Mouse (Mus musculus) intestine, embryonic 15.5 days (tissue): Measurements from ENCODE around the gene Btbd16. TPM values are rescaled to one million over a fixed set of nuclear protein-coding genes. Genes with fewer than 3 reads are reported as not detected.

Source experiments
- ATAC-seq: fragments of 200-750 bp; cut with Nextera tagmentation; 2 replicates; pipeline ENCODE4 v1.8.0; 2017; ENCODE audit warnings: moderate TSS enrichment, moderate library complexity
- H3K27ac ChIP-seq: fragments of 300-500 bp; sonication (generic); 2 replicates; pipeline ENCODE4 v1.5.1; 2015; ENCODE audit warnings: mild to moderate bottlenecking, inconsistent platforms
- H3K27me3 ChIP-seq: fragments of 300-500 bp; sonication (generic); replicated peaks from 2 replicates; pipeline ENCODE4 v1.6.1; 2015; ENCODE audit warnings: inconsistent platforms
- H3K36me3 ChIP-seq: fragments of 300-500 bp; sonication (generic); 2 replicates; pipeline ENCODE4 v1.6.1; 2015; ENCODE audit warnings: inconsistent platforms
- H3K4me1 ChIP-seq: fragments of 300-500 bp; sonication (generic); replicated peaks from 2 replicates; pipeline ENCODE4 v1.6.1; 2015; ENCODE audit warnings: inconsistent platforms
- H3K4me2 ChIP-seq: fragments of 300-500 bp; sonication (generic); replicated peaks from 2 replicates; pipeline ENCODE4 v1.6.1; 2015; ENCODE audit warnings: mild to moderate bottlenecking, inconsistent platforms
- H3K4me3 ChIP-seq: fragments of 300-500 bp; sonication (generic); replicated peaks from 2 replicates; pipeline ENCODE4 v1.5.1; 2015; ENCODE audit warnings: inconsistent platforms
- H3K9ac ChIP-seq: fragments of 300-500 bp; sonication (generic); 2 replicates; pipeline ENCODE4 v1.6.1; 2015; ENCODE audit warnings: inconsistent platforms
- H3K9me3 ChIP-seq: fragments of 300-500 bp; sonication (generic); 2 replicates; pipeline ENCODE4 v1.6.1; 2016; ENCODE audit warnings: inconsistent platforms
- WGBS: fragments of 180-500 bp; shearing (Covaris S2); methylation state at CpG from one replicate; pipeline ENCODE4 v1.1.7; 2015; 5-methylcytosine and 5-hydroxymethylcytosine counted together
- polyA plus RNA-seq: library from polyadenylated mRNA; unstranded; fragments of >200 nt; fragmentation: Nextera tagmentation; extraction: Ambion mirVana; gene quantifications from 2 replicates; pipeline ENCODE4 v1.2.1, GENCODE M21; 2015

Gene Btbd16
- polyA plus RNA-seq, 1 experiment from 2014 or later, result 0.06 TPM

GRCm38 (mm10) chr7:130750752-130751490, 22.9 kb upstream of the Btbd16 start:
- Histone ChIP-seq H3K27me3 (no peaks in the 10 kb centered on the region), H3K9me3 (no peaks in the 10 kb centered on the region), H3K4me2 (no peak overlapping the region), H3K4me1 (no peaks in the 10 kb centered on the region; the same call in 1 of the 2 replicates), H3K4me3 (no peak overlapping the region), H3K9ac (no peak overlapping the region), H3K27ac (no peak overlapping the region), H3K36me3 (peaks cover 18% of the 10 kb centered on the region)
- ATAC-seq, result peak; percentile 62
- 58% methylated on average over 17 of the region's 17 CpGs for WGBS

- no peak for ATAC-seq
- Histone ChIP-seq H3K27me3 (no peaks in the 10 kb centered on the region), H3K4me1 (no peaks in the 10 kb centered on the region; the same call in 1 of the 2 replicates), H3K4me3 (no peak overlapping the region), H3K27ac (no peak overlapping the region), H3K9ac (no peak overlapping the region), H3K9me3 (no peaks in the 10 kb centered on the region), H3K36me3 (peaks cover 14% of the 10 kb centered on the region), H3K4me2 (no peak overlapping the region)
- 75% methylated on average over 9 of the region's 9 CpGs for WGBS
Observed at GRCm38 (mm10) chr7:130751678-130752077, 22.2 kb upstream of the Btbd16 start.

DNA sequence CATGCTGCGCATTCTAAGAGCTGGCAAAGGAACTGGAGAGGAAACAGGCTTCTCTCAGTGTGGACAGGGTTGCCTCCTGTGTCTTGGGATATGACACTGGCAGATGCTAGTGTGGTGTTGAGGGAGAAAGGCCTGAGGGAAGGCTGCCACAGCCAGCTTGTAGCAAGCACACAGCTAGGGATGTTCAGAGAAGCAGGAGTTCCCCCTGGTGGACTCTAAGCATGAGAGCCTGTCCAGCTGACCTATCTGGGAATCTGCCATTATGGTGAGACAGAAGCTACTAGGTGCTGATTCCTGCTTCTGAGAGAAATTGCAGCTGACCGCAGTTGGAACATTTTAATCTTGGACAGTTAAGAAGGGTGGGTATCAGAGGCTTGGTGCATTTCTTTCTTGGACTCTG, 19.1 kb upstream of the Btbd16 start:
- Histone ChIP-seq H3K27me3 (no peaks in the 10 kb centered on the region), H3K4me3 (no peak overlapping the region), H3K9ac (no peak overlapping the region), H3K27ac (no peak overlapping the region), H3K4me2 (no peak overlapping the region), H3K4me1 (no peaks in the 10 kb centered on the region; the same call in 1 of the 2 replicates), H3K36me3 (peaks cover 12% of the 10 kb centered on the region), H3K9me3 (no peaks in the 10 kb centered on the region)
- 84% methylated on average over 2 of the region's 2 CpGs for WGBS
- no peak for ATAC-seq

DNA sequence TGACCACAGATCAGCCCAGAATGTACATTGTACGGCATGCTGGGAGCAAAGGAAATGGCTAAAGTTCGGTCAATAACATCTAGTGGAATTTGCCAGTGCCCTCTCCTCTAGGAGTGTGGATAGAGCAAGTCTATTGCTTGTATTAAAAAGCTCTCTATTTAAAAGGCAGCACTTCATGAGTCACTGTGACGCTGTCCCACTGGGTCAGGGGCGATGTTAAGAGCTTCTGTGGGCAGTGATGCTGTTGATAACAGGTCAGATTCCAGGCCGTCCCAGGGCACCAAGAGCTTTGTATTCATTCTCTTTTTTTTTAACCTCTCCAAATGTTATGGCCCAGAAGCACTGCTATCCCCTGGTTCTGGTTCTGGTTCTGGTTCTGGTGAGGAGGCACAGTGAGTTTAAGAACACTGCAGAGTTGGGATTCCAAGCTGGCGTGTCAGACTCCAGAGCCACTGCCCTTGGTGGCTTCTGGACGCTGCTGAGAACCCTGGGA, 17.5 kb upstream of the Btbd16 start:
- H3K9ac ChIP-seq, result no peak overlapping the region
- H3K4me3 ChIP-seq, result no peak overlapping the region
- no peak overlapping the region for H3K27ac ChIP-seq
- H3K4me2 ChIP-seq, result no peak overlapping the region
- no peaks in the 10 kb centered on the region for H3K27me3 ChIP-seq
- no peaks in the 10 kb centered on the region for H3K9me3 ChIP-seq
- ATAC-seq, result no peak
- 78% methylated on average over 7 of the region's 7 CpGs for WGBS
- H3K4me1 ChIP-seq, result no peaks in the 10 kb centered on the region
- H3K36me3 ChIP-seq, result peaks cover 11% of the 10 kb centered on the region

GRCm38 (mm10) chr7:130757326-130757865, 16.5 kb upstream of the Btbd16 start:
- Histone ChIP-seq H3K4me3 (no peak overlapping the region), H3K9me3 (no peaks in the 10 kb centered on the region), H3K4me1 (no peaks in the 10 kb centered on the region; the same call in 1 of the 2 replicates), H3K9ac (no peak overlapping the region), H3K36me3 (peaks cover 6% of the 10 kb centered on the region), H3K27me3 (no peaks in the 10 kb centered on the region), H3K4me2 (no peak overlapping the region), H3K27ac (no peak overlapping the region)
- no peak for ATAC-seq
- 83% methylated on average over 11 of the region's 11 CpGs for WGBS

DNA sequence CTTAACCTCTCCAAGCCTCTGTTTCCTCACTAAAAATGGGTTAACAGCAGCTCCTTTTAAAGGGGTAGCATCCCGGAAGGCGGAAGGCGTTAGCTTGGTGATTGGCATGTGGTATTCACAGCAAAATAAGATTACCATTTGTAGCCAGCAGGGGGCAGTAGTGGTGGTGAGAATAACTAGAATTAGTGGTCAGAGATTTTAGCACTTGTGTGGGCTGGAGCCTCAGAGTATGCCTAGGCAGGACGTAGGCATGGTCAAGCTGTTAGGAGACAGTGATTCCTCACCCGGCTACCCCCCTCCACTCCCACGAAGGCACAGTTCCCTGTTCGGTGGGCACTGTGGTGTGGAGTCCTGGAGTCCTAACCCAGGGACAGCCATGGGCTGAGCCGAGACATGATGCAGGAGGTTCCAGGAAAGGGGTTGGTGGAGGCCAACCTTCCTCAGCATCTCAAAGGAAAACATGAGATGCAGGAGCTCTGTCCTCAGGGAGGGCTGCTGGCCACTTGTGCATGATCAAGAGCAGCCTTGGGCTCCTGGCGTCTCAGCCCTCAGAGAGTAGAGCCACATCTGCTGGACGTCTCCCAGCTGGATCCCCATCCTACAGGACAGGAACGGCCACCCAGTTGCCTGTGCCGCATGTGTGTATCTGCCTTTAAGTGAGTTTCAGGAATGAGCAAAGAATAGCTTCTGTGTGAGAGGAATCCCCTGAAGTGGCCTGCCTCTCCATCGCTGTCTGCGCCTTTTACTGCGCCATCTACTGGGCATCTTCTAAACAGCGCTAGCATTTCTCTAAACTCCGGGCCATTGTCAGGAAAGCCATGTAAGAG, 11.6 kb upstream of the Btbd16 start:
- H3K27me3 ChIP-seq, result no peaks in the 10 kb centered on the region
- H3K9me3 ChIP-seq, result no peaks in the 10 kb centered on the region
- H3K36me3 ChIP-seq, result peaks cover 16% of the 10 kb centered on the region
- 38% methylated on average over 17 of the region's 17 CpGs for WGBS
- ATAC-seq, result peak; percentile 67
- H3K27ac ChIP-seq, result no peak overlapping the region
- no peak overlapping the region for H3K4me3 ChIP-seq
- H3K4me1 ChIP-seq, result no peaks in the 10 kb centered on the region; the same call in 1 of the 2 replicates
- no peak overlapping the region for H3K9ac ChIP-seq
- no peak overlapping the region for H3K4me2 ChIP-seq

DNA sequence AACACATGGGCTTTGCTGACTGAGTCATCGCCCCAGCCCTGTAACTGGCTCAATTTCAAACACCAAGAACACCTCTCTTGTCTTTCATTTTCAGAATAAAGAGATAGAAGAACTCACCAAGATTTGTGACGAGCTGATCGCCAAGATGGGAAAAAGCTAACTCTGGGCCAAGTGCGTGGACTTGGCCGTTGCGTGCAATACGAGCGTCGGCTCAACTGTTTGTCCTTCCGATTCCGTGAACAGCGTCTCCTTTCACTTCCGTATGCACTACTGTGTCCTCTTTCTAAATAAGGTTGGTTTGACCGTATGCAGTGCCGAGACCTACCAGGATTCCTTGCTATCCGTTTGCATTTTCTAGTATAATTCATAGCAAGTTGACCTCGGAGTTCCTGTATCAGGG, 9.7 kb upstream of the Btbd16 start:
- Histone ChIP-seq H3K27me3 (no peaks in the 10 kb centered on the region), H3K4me1 (no peaks in the 10 kb centered on the region; the same call in 1 of the 2 replicates), H3K27ac (no peak overlapping the region), H3K4me3 (no peak overlapping the region), H3K4me2 (no peak overlapping the region), H3K36me3 (peaks cover 13% of the 10 kb centered on the region), H3K9me3 (no peaks in the 10 kb centered on the region), H3K9ac (no peak overlapping the region)
- no peak for ATAC-seq
- 93% methylated on average over 17 of the region's 17 CpGs for WGBS

GRCm38 (mm10) chr7:130766411-130767170, 7.3 kb upstream of the Btbd16 start:
- no peaks in the 10 kb centered on the region for H3K27me3 ChIP-seq
- WGBS, result 64% methylated on average over 30 of the region's 30 CpGs
- no peak for ATAC-seq
- H3K27ac ChIP-seq, result no peak overlapping the region
- H3K4me1 ChIP-seq, result no peaks in the 10 kb centered on the region; the same call in 1 of the 2 replicates
- H3K9ac ChIP-seq, result no peak overlapping the region
- H3K9me3 ChIP-seq, result no peaks in the 10 kb centered on the region
- H3K4me3 ChIP-seq, result no peak overlapping the region
- peaks cover 13% of the 10 kb centered on the region for H3K36me3 ChIP-seq
- H3K4me2 ChIP-seq, result no peak overlapping the region

GRCm38 (mm10) chr7:130768151-130768550, 5.7 kb upstream of the Btbd16 start:
- H3K27ac ChIP-seq, result no peak overlapping the region
- peaks cover 13% of the 10 kb centered on the region for H3K36me3 ChIP-seq
- no peaks in the 10 kb centered on the region for H3K4me1 ChIP-seq
- H3K4me2 ChIP-seq, result no peak overlapping the region
- ATAC-seq, result no peak
- no peak overlapping the region for H3K4me3 ChIP-seq
- H3K9ac ChIP-seq, result no peak overlapping the region
- H3K9me3 ChIP-seq, result no peaks in the 10 kb centered on the region
- 90% methylated on average over 4 of the region's 4 CpGs for WGBS
- H3K27me3 ChIP-seq, result no peaks in the 10 kb centered on the region

DNA sequence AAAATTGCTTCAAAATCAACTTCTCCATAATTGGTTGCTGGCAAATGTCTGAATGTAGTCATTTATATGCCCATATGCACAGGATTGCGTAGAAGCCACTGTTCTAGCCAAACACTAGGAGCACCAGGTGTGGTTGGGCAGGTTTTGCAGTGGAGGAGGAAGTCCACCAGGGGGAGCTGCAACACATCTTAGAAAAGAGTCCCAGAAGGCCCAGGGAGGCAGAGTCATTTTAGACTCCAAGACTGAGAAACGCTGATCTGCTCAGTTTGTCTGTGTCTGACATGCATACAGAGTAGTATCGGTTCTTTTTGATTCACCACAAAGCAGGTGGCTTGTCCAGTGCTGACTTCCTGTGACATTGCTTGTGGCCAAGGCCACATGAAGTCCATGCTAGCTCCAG, 3.2 kb upstream of the Btbd16 start:
- Histone ChIP-seq H3K9me3 (no peaks in the 10 kb centered on the region), H3K27me3 (no peaks in the 10 kb centered on the region), H3K36me3 (no peaks in the 10 kb centered on the region), H3K4me1 (no peaks in the 10 kb centered on the region), H3K27ac (no peak overlapping the region), H3K9ac (no peak overlapping the region), H3K4me3 (no peak overlapping the region), H3K4me2 (no peak overlapping the region)
- no peak for ATAC-seq
- 19% methylated on average over 3 of the region's 3 CpGs for WGBS

- no peak overlapping the region for H3K4me2 ChIP-seq
- H3K4me1 ChIP-seq, result no peaks in the 10 kb centered on the region
- H3K9me3 ChIP-seq, result no peaks in the 10 kb centered on the region
- H3K27ac ChIP-seq, result no peak overlapping the region
- ATAC-seq, result peak; percentile 75
- no peaks in the 10 kb centered on the region for H3K36me3 ChIP-seq
- 67% methylated on average over 11 of the region's 11 CpGs for WGBS
- no peaks in the 10 kb centered on the region for H3K27me3 ChIP-seq
- H3K9ac ChIP-seq, result no peak overlapping the region
- no peak overlapping the region for H3K4me3 ChIP-seq
Observed at GRCm38 (mm10) chr7:130773171-130773830, 568 bp upstream of the Btbd16 start.
